Mouse (Mus musculus) cerebellum, adult 11-12 months (tissue): ENCODE measurements around the gene Gm10058.
"Not testable (repeated sequence)": the region's sequence is repeated elsewhere in the genome, so short reads cannot be mapped to it uniquely, and the experiment has no call there.

Experiments
- DNase-seq: peaks from one replicate; pipeline ENCODE4 v3.0.0; 2022

The Gm10058 gene

DNA sequence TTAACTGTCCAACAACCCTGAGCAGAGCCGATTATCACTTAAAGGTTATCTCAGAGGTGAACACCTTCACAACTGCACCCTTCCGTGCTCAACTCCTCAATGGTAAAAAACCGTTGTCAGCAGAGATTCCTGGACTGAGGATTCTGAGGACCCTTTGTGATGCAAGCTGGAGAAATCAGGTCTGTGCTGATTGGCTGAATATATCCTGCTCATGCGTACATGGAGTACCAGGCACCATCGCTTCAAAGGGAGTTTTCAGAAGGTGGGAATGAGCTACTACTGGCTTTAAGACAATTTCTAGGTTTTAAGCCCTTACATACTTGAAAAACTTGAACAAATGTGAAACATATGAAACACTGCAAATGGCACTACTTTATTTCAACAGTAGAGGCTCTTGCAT lies at the start of gene Gm10058:
Gene Gm10058 (minus strand): TSS at position 101 of the 400 bp plus-strand sequence.
- DNase-seq, result not testable (repeated sequence)
